Mouse (Mus musculus) embryo, embryonic 10.5 days (tissue): ENCODE data around the gene Khdc4.
A peak's percentile ranks its signal among the peaks of the same experiment; 100 is the strongest.

Experiments
- DNase-seq: peaks from one replicate; pipeline ENCODE4 v3.0.0-alpha.2; 2015; ENCODE audit warnings: low spot score

The Khdc4 gene

GRCm38 (mm10) chr3:88684980-88685941, at the start of gene Khdc4:
Khdc4 (plus strand) TSS chr3:88685803.
- peak; percentile 99 for DNase-seq

- DNase-seq: no peak
These were observed 49.0 kb upstream of the Khdc4 start for GRCm38 (mm10) chr3:88636555-88636986.

- no peak for DNase-seq
These were observed 48.5 kb upstream of the Khdc4 start for GRCm38 (mm10) chr3:88637134-88637533.

GRCm38 (mm10) chr3:88639239-88639638, 46.4 kb upstream of the Khdc4 start:
- no peak for DNase-seq

- DNase-seq: peak; percentile 81
These were observed 44.9 kb upstream of the Khdc4 start for GRCm38 (mm10) chr3:88640676-88641075.

- DNase-seq: no peak
These were observed 42.5 kb upstream of the Khdc4 start for GRCm38 (mm10) chr3:88643078-88643477.

- DNase-seq: no peak
These were observed 39.7 kb upstream of the Khdc4 start for GRCm38 (mm10) chr3:88645937-88646336.

GRCm38 (mm10) chr3:88646426-88646995, 39.1 kb upstream of the Khdc4 start:
- no peak for DNase-seq

- DNase-seq: no peak
These were observed 38.5 kb upstream of the Khdc4 start for GRCm38 (mm10) chr3:88647076-88647475.

- no peak for DNase-seq
These were observed 37.7 kb upstream of the Khdc4 start for GRCm38 (mm10) chr3:88647779-88648413.

GRCm38 (mm10) chr3:88648452-88649168, 37.0 kb upstream of the Khdc4 start:
- DNase-seq: no peak

GRCm38 (mm10) chr3:88649186-88649585, 36.4 kb upstream of the Khdc4 start:
- DNase-seq: no peak

GRCm38 (mm10) chr3:88649967-88650366, 35.6 kb upstream of the Khdc4 start:
- no peak for DNase-seq

GRCm38 (mm10) chr3:88650713-88651504, 34.7 kb upstream of the Khdc4 start:
- DNase-seq: no peak

- no peak for DNase-seq
These were observed 33.7 kb upstream of the Khdc4 start for GRCm38 (mm10) chr3:88651669-88652618.

GRCm38 (mm10) chr3:88652846-88653515, 32.6 kb upstream of the Khdc4 start, which contains the start of gene Rxfp4:
Rxfp4 (minus strand) TSS chr3:88653142.
- DNase-seq: no peak

- no peak for DNase-seq
These were observed 31.9 kb upstream of the Khdc4 start for GRCm38 (mm10) chr3:88653516-88654370.

GRCm38 (mm10) chr3:88654621-88655020, 31.0 kb upstream of the Khdc4 start:
- DNase-seq: no peak
